Mouse (Mus musculus) right cerebral cortex, postnatal 4 days (tissue): ENCODE data around the gene Atxn7l3.

Experiments used
- DNase-seq: peaks from one replicate; pipeline ENCODE4 v3.0.0-alpha.2; 2022

Gene Atxn7l3

GRCm38 (mm10) chr11:102258521-102258920 is 37.9 kb downstream of the Atxn7l3 start:
- no peak for DNase-seq

- DNase-seq = no peak
Observed at GRCm38 (mm10) chr11:102258095-102258494, 38.3 kb downstream of the Atxn7l3 start.

- DNase-seq = peak; percentile 31
Observed at GRCm38 (mm10) chr11:102257514-102257913, 38.9 kb downstream of the Atxn7l3 start.

- DNase-seq = no peak
Observed at GRCm38 (mm10) chr11:102249351-102250090, 46.9 kb downstream of the Atxn7l3 start.

- DNase-seq = peak; percentile 98
Observed at GRCm38 (mm10) chr11:102248630-102249230, 47.7 kb downstream of the Atxn7l3 start, which contains the start of gene BC030867. BC030867 (plus strand) TSS chr11:102248882.

DNA sequence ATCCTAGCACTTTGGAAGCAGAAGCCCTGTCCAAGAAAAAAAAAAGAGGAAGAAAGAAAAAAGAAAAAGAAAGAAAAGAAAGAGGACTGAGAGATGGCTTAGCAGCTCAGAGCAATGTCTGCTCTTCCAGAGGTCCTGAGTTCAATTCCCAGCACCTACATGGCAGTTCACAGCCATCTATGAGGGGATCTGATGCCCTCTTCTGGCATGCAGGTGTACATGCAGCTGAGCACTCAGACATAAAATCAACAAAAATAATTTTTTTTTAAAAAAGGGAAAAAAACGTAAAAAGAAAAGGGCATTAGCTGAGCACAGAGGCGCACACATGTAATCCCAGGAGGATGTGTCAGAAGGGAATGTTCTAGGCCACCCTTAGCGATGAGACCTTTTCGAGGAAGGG is 49.6 kb downstream of the Atxn7l3 start:
- DNase-seq = no peak

- no peak for DNase-seq
Observed at GRCm38 (mm10) chr11:102246273-102246635, 50.2 kb downstream of the Atxn7l3 start.

GRCm38 (mm10) chr11:102245581-102246272 is 50.7 kb downstream of the Atxn7l3 start:
- DNase-seq = no peak

- DNase-seq = peak; percentile 66
Observed at GRCm38 (mm10) chr11:102244926-102245449, 51.4 kb downstream of the Atxn7l3 start.

- DNase-seq = no peak
Observed at GRCm38 (mm10) chr11:102241874-102242273, 54.6 kb downstream of the Atxn7l3 start.

DNA sequence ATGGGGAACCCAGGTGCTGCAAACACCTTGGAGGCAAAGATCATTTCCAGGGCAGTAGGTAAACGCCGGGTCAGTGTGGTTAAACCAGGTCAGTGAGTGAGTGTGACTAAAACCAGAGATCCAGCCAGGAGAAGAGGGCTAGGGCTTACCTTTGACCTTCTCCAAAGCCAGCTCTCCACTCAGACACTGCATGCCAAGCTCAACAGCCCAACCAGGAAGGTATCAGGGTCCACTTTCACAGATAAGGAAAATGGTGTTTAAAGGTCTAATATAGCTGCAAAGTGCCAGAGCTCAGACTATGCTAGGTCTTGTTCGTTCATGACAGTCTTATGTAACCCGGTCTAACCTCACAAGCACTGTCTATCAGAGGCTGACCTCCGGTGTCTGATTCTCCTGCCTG is 55.2 kb downstream of the Atxn7l3 start:
- no peak for DNase-seq

- no peak for DNase-seq
Observed at GRCm38 (mm10) chr11:102240636-102241035, 55.8 kb downstream of the Atxn7l3 start.
